Comparison of ENCODE assay signal across 9 mouse cellular contexts in genomic region chr1:193324224-193324623, GRCm38 (mm10). TPM values are rescaled to one million over a fixed set of nuclear protein-coding genes. Genes with fewer than 3 reads are reported as not detected.
DNase-seq lines count a peak whose midpoint lies in the region; TF ChIP-seq lines count a peak whose summit lies in the region.
"Had no signal": no experiment of that assay in that cellular context is flagged by ENCODE, and none has a peak within 500 bp of the region (broad histone marks: within the 10 kb centered on the region; RNA-seq: fewer than 3 reads in every experiment).

No protein-coding gene starts in this region.

- peak; percentile 72 for TF ChIP-seq CTCF in lung, adult 2 months (IDR thresholded peaks at IDR 0.05; ENCODE audit: insufficient read depth, low read length)

- TF ChIP-seq POLR2A in lung, adult 2 months (IDR thresholded peaks at IDR 0.05; ENCODE audit: borderline replicate concordance, extremely low read depth, low read depth, low read length): no peak

- H3K4me1 ChIP-seq in lung, adult 2 months (ENCODE audit: control insufficient read depth, insufficient read depth, low read length): no peaks in the 10 kb centered on the region
- H3K4me1 ChIP-seq: neural tube, embryonic 12.5 days had no signal

- WGBS in lung, adult 2 months: 54% methylated on average over 2 of the region's 2 CpGs

- DNase-seq in gastrocnemius, postnatal 10 days: peak; percentile 58
- no peak for DNase-seq in gastrocnemius, postnatal 25 days
- peak; percentile 64 for DNase-seq in right cerebral cortex, postnatal 14 days
- DNase-seq in right cerebral cortex, postnatal 25 days: no peak
- DNase-seq in cerebellum, postnatal 14 days: peak; percentile 80 to 88
- peak; percentile 44 for DNase-seq in lung, adult 2 months
- DNase-seq in urinary bladder, adult 18-20 months (ENCODE audit: low spot score in 2 of 2): no peak
- DNase-seq in adipocyte (ENCODE audit: low spot score): no peak

- H3K4me3 ChIP-seq in lung, adult 2 months (replicated peaks; ENCODE audit: extremely low read depth, low read depth, low read length): no peak overlapping the region
- H3K4me3 ChIP-seq: neural tube, embryonic 12.5 days had no signal

RNA-seq across cellular contexts. Expression of gene Camk1g, which starts 45.9 kb away (rescaled TPM):
- total RNA-seq in gastrocnemius, postnatal 10 days (2021): under 1 TPM; 0.42 to 0.47 TPM
- under 1 TPM in 1 of 2 experiments, not detected in 1; 0.18 TPM for total RNA-seq in gastrocnemius, postnatal 25 days (2021)
- 0.15 and 0.26 TPM in 2 replicates for polyA plus RNA-seq in lung, adult 2 months (2012; rRNA removed)

RNA-seq across cellular contexts. Expression of gene G0s2, which starts 51.2 kb away (rescaled TPM):
- total RNA-seq in gastrocnemius, postnatal 10 days (2021): 10 to 100 TPM; 24.8 to 30.4 TPM
- 10 to 100 TPM; 14.8 to 47.8 TPM for total RNA-seq in gastrocnemius, postnatal 25 days (2021)
- polyA plus RNA-seq in lung, adult 2 months (2012; rRNA removed): 180 and 265 TPM in 2 replicates

Comparison
In these comparisons a context has a peak if more than half of its experiments do, and no peak if none do; other contexts are left out.
1. DNase-seq: peak in gastrocnemius, postnatal 10 days (single experiment), right cerebral cortex, postnatal 14 days (single experiment), cerebellum, postnatal 14 days (2 of 2) and lung, adult 2 months (single experiment); none in gastrocnemius, postnatal 25 days (single experiment), right cerebral cortex, postnatal 25 days (single experiment), urinary bladder, adult 18-20 months (0 of 2) and adipocyte (single experiment).